Mouse (Mus musculus) T-helper 2 cell (primary cell): ENCODE data around the gene Usp24.

Experiments used
- in situ Hi-C: fragments of 300-600 bp; cut with MboI, MseI; formaldehyde crosslinking; loops from one replicate; pipeline ENCODE4 v1.15.1; 2025; ENCODE audit warnings: high pct_unique_total_duplicates

Gene Usp24

GRCm38 (mm10) chr4:106315921-106316350 is at the start of gene Usp24:
Usp24 (plus strand) TSS chr4:106316213.
- in situ Hi-C loops, result no loop called here

GRCm38 (mm10) chr4:106276937-106277336 is 39.1 kb upstream of the Usp24 start:
- in situ Hi-C loops, result no loop called here

- in situ Hi-C loops, result no loop called here
These were observed 36.8 kb upstream of the Usp24 start for GRCm38 (mm10) chr4:106279177-106279576.

GRCm38 (mm10) chr4:106281128-106281491 is 34.9 kb upstream of the Usp24 start:
- in situ Hi-C loops, result no loop called here

GRCm38 (mm10) chr4:106281492-106282122 is 34.4 kb upstream of the Usp24 start:
- in situ Hi-C loops, result no loop called here

- in situ Hi-C loops, result no loop called here
These were observed 33.9 kb upstream of the Usp24 start for GRCm38 (mm10) chr4:106282123-106282510.

GRCm38 (mm10) chr4:106286958-106287743 is 28.9 kb upstream of the Usp24 start:
- in situ Hi-C loops, result no loop called here

GRCm38 (mm10) chr4:106290201-106290600 is 25.8 kb upstream of the Usp24 start:
- in situ Hi-C loops, result no loop called here

GRCm38 (mm10) chr4:106292823-106293222 is 23.2 kb upstream of the Usp24 start:
- in situ Hi-C loops, result no loop called here

GRCm38 (mm10) chr4:106293378-106294090 is 22.5 kb upstream of the Usp24 start:
- in situ Hi-C loops, result no loop called here

GRCm38 (mm10) chr4:106295696-106296095 is 20.3 kb upstream of the Usp24 start:
- in situ Hi-C loops, result no loop called here

- in situ Hi-C loops, result no loop called here
These were observed 19.5 kb upstream of the Usp24 start for GRCm38 (mm10) chr4:106296412-106297086.

- in situ Hi-C loops, result loop anchor here (10.0 kb wide), 1 partner anchor 763 kb away; the partner anchor contains the start of genes Cyb5rl and Mrpl37
These were observed 14.7 kb upstream of the Usp24 start for GRCm38 (mm10) chr4:106301346-106301745.

GRCm38 (mm10) chr4:106308090-106308489 is 7.9 kb upstream of the Usp24 start:
- in situ Hi-C loops, result loop anchor here (10.0 kb wide), 1 partner anchor 757 kb away; the partner anchor contains the start of genes Cyb5rl and Mrpl37

- in situ Hi-C loops, result no loop called here
These were observed 3.4 kb upstream of the Usp24 start for GRCm38 (mm10) chr4:106312651-106313050.

- in situ Hi-C loops, result no loop called here
These were observed 2.9 kb upstream of the Usp24 start for GRCm38 (mm10) chr4:106313070-106313469.

GRCm38 (mm10) chr4:106313874-106314273 is 2.1 kb upstream of the Usp24 start:
- in situ Hi-C loops, result no loop called here

- in situ Hi-C loops, result no loop called here
These were observed 1.7 kb upstream of the Usp24 start for GRCm38 (mm10) chr4:106314291-106314690.

GRCm38 (mm10) chr4:106316351-106317178 is 552 bp downstream of the Usp24 start:
- in situ Hi-C loops, result no loop called here

- in situ Hi-C loops, result no loop called here
These were observed 1.4 kb downstream of the Usp24 start for GRCm38 (mm10) chr4:106317179-106318055.
